Mouse (Mus musculus): ENCODE data around the gene C2.
"Not testable (repeated sequence)": the region's sequence is repeated elsewhere in the genome, so short reads cannot be mapped to it uniquely, and the experiment has no call there.

C2 gene

DNA sequence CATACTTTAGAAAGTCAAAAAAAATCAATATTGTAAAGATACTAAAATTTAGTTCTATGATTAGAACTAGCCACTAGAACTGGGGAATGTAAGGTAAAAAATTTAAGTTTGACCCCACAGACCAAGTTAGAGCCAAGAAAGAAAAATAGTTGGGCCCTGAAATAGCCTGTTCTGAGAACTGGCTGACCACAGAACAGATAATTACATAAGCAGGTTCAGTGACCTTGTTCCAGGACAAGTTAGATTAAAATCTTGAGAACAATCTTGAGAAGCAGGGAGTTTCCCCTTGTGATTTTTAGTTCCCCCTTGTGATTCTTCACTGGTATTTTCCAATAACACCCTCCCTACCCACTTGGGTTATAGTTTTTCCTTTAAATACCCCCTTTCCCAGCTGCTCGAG lies 67.3 kb downstream of the C2 start:
- not testable (repeated sequence) for DNase-seq (ENCODE audit: low spot score in 2 of 2)

DNA sequence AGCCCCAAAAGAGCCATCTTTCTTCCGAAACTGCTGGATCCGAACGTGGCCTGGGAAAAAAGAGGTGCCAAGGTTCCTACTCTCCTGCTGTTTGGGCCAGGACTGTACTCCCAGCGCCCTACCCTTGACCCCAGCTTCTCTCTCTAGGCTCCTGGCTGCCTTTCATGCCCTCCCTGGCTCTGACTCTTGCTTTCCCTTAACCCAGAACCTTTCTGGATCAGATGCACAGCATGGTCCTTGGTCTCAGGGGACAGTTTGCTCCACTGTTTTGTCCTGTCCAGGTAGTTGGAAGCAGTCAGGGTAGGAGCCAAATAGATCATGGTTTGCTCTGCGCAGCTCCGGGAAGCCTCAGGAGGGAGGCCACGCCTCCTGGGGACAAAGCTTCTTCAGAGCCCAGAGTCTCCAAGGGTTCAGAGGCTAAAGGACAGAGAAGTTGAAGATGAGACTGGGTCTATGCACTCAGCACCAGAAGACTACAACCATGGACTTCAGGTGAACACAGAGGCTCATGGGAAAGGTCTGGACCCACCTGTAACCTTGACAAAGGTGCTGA lies 83.2 kb downstream of the C2 start:
- DNase-seq (ENCODE audit: low spot score in 2 of 2): no peak

DNA sequence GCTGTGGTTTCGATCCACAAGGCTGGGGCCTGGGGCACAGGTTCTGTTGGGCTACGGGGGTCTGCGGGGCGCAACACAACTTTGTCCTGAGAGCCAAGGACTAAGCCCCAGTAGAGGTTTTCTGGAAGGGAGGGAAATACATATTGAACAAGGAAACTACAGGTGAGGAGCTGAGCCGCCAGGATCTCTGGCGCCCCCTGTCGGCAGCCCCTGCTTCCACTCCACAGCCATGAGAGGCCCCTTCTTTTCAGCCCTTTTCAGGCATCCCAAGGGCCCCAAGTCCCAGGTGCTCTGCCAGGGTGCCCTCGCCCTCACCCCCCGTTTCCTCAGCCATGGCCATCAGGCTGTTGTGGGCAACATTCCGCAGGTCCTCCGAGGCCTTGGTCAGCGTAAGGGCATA lies 84.3 kb downstream of the C2 start:
- DNase-seq (ENCODE audit: low spot score in 2 of 2): not testable (repeated sequence)
